Mouse (Mus musculus) testis, adult 2 months (tissue): ENCODE data around the gene 2310079G19Rik. TPM values are rescaled to one million over a fixed set of nuclear protein-coding genes. Genes with fewer than 3 reads are reported as not detected.

Experiments
- H3K27ac ChIP-seq: fragments of 200-500 bp; 2 replicates; pipeline ENCODE4 v1.5.1; 2012; ENCODE audit warnings: low read depth, low read length; ENCODE audit not compliant: control insufficient read depth, insufficient read depth
- H3K27me3 ChIP-seq: fragments of 200-500 bp; 2 replicates; pipeline ENCODE4 v1.6.1; 2012; ENCODE audit warnings: mild to moderate bottlenecking, low read length, moderate library complexity; ENCODE audit not compliant: control insufficient read depth, insufficient read depth
- H3K36me3 ChIP-seq: fragments of 200-500 bp; 2 replicates; pipeline ENCODE4 v1.6.1; 2012; ENCODE audit warnings: mild to moderate bottlenecking, low read length; ENCODE audit not compliant: control insufficient read depth, insufficient read depth
- H3K4me1 ChIP-seq: fragments of 200-500 bp; 2 replicates; pipeline ENCODE4 v1.6.1; 2012; ENCODE audit warnings: low read length; ENCODE audit not compliant: control insufficient read depth, insufficient read depth
- H3K4me3 ChIP-seq: fragments of 200-500 bp; 2 replicates; pipeline ENCODE4 v1.5.1; 2012; ENCODE audit warnings: low read depth, mild to moderate bottlenecking, low read length, moderate library complexity, mixed read lengths; ENCODE audit not compliant: control insufficient read depth
- CTCF ChIP-seq: fragments of 200-500 bp; IDR thresholded peaks from 2 replicates; pipeline ENCODE4 v1.5.1; 2012; ENCODE audit warnings: low read depth, mild to moderate bottlenecking, inconsistent platforms, low read length, moderate library complexity; ENCODE audit not compliant: control insufficient read depth, insufficient read depth, insufficient replicate concordance
- POLR2A ChIP-seq: fragments of 200-500 bp; IDR thresholded peaks from 2 replicates; pipeline ENCODE4 v1.6.1; 2012; ENCODE audit warnings: low read depth, mild to moderate bottlenecking, inconsistent platforms, low read length, moderate library complexity; ENCODE audit not compliant: control insufficient read depth
- polyA plus RNA-seq: library from polyadenylated mRNA; depleted of rRNA; stranded (reverse); fragments of >200 nt; gene quantifications from 2 replicates; pipeline ENCODE4 v1.2.3, GENCODE M21; 2012; rRNA removed

The 2310079G19Rik gene
- polyA plus RNA-seq, 1 experiment: not detected

DNA sequence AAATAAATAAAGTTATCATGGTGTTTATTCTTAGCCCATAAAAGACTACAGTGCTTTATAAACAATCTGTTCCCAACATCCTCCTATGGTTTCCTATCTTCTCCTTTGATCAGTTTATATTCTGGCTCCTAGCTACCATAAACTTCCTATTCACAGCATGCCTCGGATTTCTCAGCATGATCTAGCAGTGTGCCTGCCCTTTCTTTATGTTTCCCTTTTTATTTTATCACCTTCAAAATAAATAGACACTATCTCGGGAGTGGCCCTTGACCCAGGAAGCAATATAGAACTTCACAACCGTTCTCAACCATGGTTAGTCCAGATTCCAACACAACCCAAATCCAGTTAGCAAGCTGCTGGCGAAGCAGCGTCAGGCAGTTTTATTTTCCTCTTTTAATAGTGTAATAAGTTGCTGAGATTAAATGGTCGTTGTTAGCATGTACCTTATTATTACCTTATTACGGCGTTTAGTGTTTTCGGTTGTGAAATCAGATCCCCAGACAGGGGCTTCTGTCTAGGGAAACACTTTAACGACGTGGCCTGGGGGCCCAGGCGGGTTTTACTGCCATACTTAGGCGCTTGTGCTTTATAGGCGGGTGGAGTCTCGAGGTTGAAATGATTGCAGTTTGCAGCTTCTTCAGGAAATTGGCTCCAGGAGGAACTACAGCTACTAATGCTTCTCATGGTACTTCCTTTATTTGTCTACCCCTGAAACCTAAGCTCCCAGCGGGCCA lies 27.8 kb downstream of the 2310079G19Rik start:
- TF ChIP-seq CTCF (no peak), POLR2A (no peak)
- no peak overlapping the region for H3K4me3 ChIP-seq
- H3K27me3 ChIP-seq: no peaks in the 10 kb centered on the region
- H3K36me3 ChIP-seq: no peaks in the 10 kb centered on the region
- no peak overlapping the region for H3K27ac ChIP-seq
- H3K4me1 ChIP-seq: peaks cover 2% of the 10 kb centered on the region

DNA sequence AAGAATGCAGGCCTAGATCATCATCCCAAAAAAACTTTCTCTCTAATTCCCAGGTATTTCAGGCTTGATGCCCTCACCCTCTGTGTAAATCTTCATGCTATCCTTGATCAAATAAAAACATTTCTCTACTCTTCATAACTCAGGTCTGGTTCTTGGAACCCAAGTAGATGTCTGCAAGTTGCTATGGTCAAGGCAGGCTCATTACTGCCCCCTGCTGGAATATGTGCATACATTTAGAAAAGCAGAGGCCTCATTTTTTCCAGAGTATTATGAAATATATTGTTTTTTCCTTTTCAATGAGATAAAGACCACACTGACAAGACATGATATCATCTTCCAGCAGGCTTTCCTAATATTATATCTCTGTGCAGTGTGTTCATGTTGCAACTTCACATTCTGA lies 34.7 kb downstream of the 2310079G19Rik start:
- Histone ChIP-seq H3K4me1 (no peaks in the 10 kb centered on the region), H3K27me3 (no peaks in the 10 kb centered on the region), H3K36me3 (no peaks in the 10 kb centered on the region), H3K27ac (no peak overlapping the region), H3K4me3 (no peak overlapping the region)
- TF ChIP-seq POLR2A: no peak
- no peak for TF ChIP-seq CTCF

DNA sequence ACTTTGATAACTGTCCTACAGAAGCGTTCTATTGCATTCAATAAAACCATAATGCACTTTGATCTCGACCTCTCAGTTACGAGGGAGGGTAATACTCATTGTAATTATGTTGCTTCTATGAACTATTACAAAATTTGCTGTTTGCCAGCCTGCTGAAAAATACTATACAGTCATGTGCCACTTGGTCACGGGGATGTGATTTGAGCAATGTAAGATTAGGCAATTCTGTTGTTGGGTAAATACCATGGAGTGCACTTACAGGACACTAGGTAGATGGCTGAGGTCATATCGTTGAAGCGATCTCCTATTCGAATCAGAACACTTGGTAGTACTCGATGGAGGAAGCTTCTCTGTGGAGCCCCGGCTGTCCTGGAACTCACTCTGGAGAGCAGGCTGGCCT lies 44.1 kb downstream of the 2310079G19Rik start:
- H3K4me1 ChIP-seq: no peaks in the 10 kb centered on the region
- H3K36me3 ChIP-seq: no peaks in the 10 kb centered on the region
- no peaks in the 10 kb centered on the region for H3K27me3 ChIP-seq
- H3K27ac ChIP-seq: no peak overlapping the region
- no peak overlapping the region for H3K4me3 ChIP-seq
- TF ChIP-seq POLR2A (no peak), CTCF (no peak)

Other genes with a start within 250 kb of the 2310079G19Rik start
- gene Cldn17, start 120.7 kb downstream of the 2310079G19Rik start, polyA plus RNA-seq: not detected in 2 replicates
- gene Cldn8, start 64.5 kb downstream of the 2310079G19Rik start, polyA plus RNA-seq: 2.8 TPM in 1 of 2 replicates, not detected in the other
- 0.06 TPM in 1 of 2 replicates, not detected in the other for gene Krtap24-1, start 15.4 kb downstream of the 2310079G19Rik start, polyA plus RNA-seq
- gene Krtap26-1, start 20.1 kb upstream of the 2310079G19Rik start, polyA plus RNA-seq: not detected in 2 replicates
- gene Krtap27-1, start 44.0 kb upstream of the 2310079G19Rik start, polyA plus RNA-seq: not detected in 2 replicates
- not detected in 2 replicates for gene 2310061N02Rik, start 80.3 kb upstream of the 2310079G19Rik start, polyA plus RNA-seq
- not detected in 2 replicates for gene Krtap13-1, start 101.2 kb upstream of the 2310079G19Rik start, polyA plus RNA-seq
- 0.12 and 0.17 TPM in 2 replicates for gene Krtap13, start 124.0 kb upstream of the 2310079G19Rik start, polyA plus RNA-seq
- not detected in 2 replicates for gene 2310034C09Rik, start 131.2 kb upstream of the 2310079G19Rik start, polyA plus RNA-seq
- gene 2310057N15Rik, start 146.5 kb upstream of the 2310079G19Rik start, polyA plus RNA-seq: not detected in 2 replicates
- not detected in 2 replicates for gene Gm5965, start 150.2 kb upstream of the 2310079G19Rik start, polyA plus RNA-seq
- gene Gm20741, start 184.6 kb upstream of the 2310079G19Rik start, polyA plus RNA-seq: not detected in 2 replicates
- gene Krtap15, start 192.5 kb upstream of the 2310079G19Rik start, polyA plus RNA-seq: not detected in 2 replicates
- not detected in 2 replicates for gene Krtap14, start 198.5 kb upstream of the 2310079G19Rik start, polyA plus RNA-seq
- not detected in 2 replicates for gene Krtap19-1, start 241.7 kb upstream of the 2310079G19Rik start, polyA plus RNA-seq
- not detected in 2 replicates for gene Krtap19-2, start 246.6 kb upstream of the 2310079G19Rik start, polyA plus RNA-seq